Mouse (Mus musculus) E14TG2a.4 (cell line): ENCODE data around the gene Qrsl1.

ENCODE experiments used
- H3K27me3 ChIP-seq: 2 replicates; pipeline ENCODE4 v1.6.1; 2014; ENCODE audit warnings: low read length, control low read depth; ENCODE audit not compliant: insufficient read depth
- H3K36me3 ChIP-seq: 2 replicates; pipeline ENCODE4 v1.6.1; 2014; ENCODE audit warnings: low read length, control low read depth; ENCODE audit not compliant: insufficient read depth
- H3K4me1 ChIP-seq: replicated peaks from 2 replicates; pipeline ENCODE4 v1.6.1; 2014; ENCODE audit warnings: low read depth, low read length, control low read depth
- H3K4me3 ChIP-seq: replicated peaks from 2 replicates; pipeline ENCODE4 v1.5.1; 2014; ENCODE audit warnings: mild to moderate bottlenecking, low read length
- H3K9me3 ChIP-seq: 2 replicates; pipeline ENCODE4 v1.6.1; 2014; ENCODE audit warnings: low read length, control low read depth
- CTCF ChIP-seq: conservative IDR thresholded peaks from 2 replicates; pipeline ENCODE4 v1.5.1; 2014; ENCODE audit warnings: low read length
- NANOG ChIP-seq: IDR thresholded peaks from 2 replicates; pipeline ENCODE4 v1.6.1; 2014; ENCODE audit warnings: borderline replicate concordance, low read length, mixed read lengths
- POU5F1 ChIP-seq: IDR thresholded peaks from 2 replicates; pipeline ENCODE4 v1.6.1; 2014; ENCODE audit warnings: low read length, borderline replicate concordance

The Qrsl1 gene

GRCm38 (mm10) chr10:43825696-43826095, 75.8 kb downstream of the Qrsl1 start:
- peaks cover 4% of the 10 kb centered on the region for H3K4me1 ChIP-seq
- TF ChIP-seq NANOG, result no peak
- TF ChIP-seq POU5F1, result no peak
- no peak for TF ChIP-seq CTCF
- peaks cover 18% of the 10 kb centered on the region; the same call in 1 of the 2 replicates for H3K9me3 ChIP-seq

GRCm38 (mm10) chr10:43824713-43825112, 76.8 kb downstream of the Qrsl1 start:
- H3K27me3 ChIP-seq, result no peaks in the 10 kb centered on the region
- no peaks in the 10 kb centered on the region for H3K4me1 ChIP-seq
- no peak overlapping the region for H3K4me3 ChIP-seq
- H3K36me3 ChIP-seq, result no peaks in the 10 kb centered on the region
- H3K9me3 ChIP-seq, result peaks cover 18% of the 10 kb centered on the region; the same call in 1 of the 2 replicates
- TF ChIP-seq NANOG (no peak), CTCF (no peak), POU5F1 (no peak)

More at GRCm38 (mm10) chr10:43825696-43826095, 75.8 kb downstream of the Qrsl1 start:
- Histone ChIP-seq H3K27me3 (no peaks in the 10 kb centered on the region), H3K36me3 (no peaks in the 10 kb centered on the region), H3K4me3 (no peak overlapping the region)
